Mouse (Mus musculus): ENCODE data around the gene Abcb9. TPM values are rescaled to one million over a fixed set of nuclear protein-coding genes. Genes with fewer than 3 reads are reported as not detected.

Abcb9 gene
- total RNA-seq, 2 experiments from 2014 or later = 8.9 to 10.7 TPM

DNA sequence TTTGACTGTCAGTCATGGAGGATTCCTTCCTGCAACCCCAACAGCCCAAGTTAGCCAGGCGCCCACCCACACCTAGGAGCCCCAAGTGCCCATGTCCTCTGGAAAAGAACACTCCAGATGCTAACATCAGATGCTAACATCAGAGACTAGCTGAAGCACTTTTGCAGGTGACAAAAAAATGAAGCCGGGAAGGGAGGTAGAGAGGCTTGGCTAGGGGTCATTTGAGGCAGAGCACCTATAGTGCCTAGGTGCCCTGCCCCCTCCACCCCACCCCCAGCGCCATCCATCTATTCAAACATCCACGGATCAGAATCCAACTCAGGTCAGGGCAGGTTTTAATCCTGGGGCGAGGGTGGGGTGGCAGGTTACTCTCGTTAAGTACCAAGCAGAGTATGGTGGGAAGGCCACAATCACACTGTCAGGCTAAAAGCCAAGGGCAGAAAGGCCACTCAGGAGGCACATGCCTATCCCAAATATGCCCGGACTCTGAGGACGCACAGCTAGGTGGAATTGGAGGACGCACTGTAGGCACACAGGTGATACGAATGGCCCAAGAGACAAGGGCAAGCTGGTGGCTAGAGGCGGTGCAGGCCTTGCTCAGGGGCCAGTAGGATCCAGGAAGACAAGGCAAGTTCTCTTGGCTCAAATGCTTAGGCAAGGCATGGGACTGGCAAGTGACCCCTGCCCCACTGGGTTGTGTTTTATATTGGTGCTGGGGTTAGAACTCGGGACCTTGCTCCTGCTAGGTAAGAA, 1.6 kb downstream of the Abcb9 start:
- no peak for DNase-seq

DNA sequence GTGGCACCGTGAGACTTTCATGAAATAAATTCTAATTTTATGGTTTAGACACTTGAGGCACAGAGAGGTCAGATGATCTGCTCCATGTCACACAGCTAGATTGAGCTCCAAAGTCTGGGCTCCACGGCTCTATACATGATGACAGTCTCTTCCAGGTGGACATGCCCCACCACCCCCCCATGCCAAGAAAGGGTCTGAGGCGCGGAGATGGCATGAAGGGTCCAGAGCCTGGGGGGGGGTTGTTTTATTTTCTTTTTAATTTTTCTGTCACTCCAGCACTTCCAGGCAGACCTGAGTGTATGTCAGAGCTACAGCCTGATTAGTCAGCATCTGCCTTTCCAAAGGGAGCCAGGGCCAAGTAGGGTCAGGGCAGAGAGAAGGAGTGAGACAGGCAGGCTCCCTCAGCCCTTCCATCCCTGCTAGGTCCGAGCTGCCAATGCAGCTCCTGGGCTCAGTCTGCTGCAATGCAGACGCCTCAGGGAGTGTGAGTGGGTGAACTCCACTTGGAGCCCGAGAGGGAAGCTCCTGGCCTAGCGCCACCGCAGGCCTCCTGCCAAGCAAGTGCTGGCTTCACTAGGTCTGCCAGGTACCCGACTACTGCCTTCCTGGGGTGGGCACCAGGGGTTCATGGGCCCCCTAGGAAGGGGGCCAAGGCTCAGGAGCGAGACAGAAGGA, 2.3 kb downstream of the Abcb9 start:
- DNase-seq = peak; percentile 65 to 76

DNA sequence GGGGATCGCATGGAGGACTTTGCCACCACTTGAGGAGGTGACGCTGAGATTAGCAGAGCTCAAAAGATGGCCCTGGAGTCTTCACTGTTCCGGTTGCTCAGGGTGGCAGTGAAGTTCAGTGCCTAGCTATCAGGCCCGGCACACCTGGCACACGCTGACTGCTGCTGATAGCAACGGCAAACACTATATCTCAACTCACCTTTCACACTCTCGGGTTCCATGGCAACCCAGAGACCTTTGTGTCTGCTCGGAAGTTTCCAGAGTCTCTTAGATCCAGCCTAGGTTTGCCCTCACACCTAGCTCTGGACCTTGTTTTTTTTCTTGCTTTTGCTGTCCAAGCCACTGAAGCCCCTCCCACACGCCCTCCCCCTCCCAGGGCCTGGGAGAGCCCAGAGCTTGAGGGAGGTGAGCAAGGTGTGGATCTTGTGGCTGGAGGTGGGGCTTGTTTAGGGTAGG, 3.6 kb downstream of the Abcb9 start:
- DNase-seq = no peak

DNA sequence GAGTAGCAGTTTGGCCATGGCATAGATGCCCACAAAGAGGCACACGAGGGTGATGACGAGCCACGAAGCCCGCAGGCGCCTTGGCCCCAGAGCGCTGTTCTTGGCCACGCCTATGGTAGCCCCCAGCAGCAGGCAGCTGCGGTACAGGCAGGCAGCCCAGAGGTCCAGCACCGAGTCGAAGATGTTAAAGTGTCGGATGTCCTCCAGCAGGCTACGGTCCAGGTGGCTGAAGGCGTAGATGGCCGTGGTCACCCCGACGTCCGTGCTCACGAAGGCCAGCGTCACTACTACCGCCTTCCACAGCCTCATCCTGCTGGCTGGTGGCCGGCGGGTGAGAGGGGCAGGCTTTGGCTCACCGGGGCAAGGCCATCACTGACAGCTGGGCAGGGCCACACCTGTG, 5.7 kb downstream of the Abcb9 start:
- no peak for DNase-seq

DNA sequence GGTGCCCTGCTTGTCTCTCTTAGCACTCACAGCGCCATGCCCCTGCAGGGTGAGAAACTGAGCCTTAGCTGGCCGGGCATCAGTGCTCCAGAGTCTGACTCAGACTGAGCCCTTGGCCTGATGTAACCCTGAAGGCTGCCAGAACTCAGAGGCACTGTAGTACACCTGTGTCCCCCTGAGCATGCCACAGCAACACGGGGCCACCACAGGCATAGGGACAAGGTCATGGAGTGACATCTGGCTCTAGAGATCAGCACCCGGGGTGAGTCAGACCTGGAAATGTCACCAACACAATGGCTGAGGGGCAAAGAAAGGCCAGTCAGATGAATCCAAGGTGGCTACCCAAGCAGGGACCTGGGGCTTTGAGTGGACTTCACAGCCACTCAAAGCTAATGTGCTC, 8.7 kb downstream of the Abcb9 start:
- DNase-seq = no peak

DNA sequence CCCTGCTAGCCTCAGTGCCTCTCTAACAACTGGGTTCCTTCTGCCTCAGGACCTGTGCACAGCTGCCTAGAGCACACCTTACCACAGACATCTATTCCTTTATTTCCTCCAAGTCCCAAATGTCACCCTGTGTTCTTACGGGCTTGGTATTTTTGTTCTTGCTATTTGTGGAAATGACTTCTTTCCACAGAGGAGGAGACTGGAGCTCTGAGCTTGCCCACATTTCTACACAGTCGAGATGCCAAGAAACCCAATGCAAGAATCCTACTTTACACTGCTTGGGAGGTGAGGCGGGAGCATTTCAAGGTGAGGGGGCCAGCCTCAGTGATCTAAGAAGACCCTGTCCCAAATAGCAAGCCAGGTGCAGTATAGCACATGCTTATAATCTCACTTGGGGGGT, 10.1 kb downstream of the Abcb9 start:
- DNase-seq = no peak

DNA sequence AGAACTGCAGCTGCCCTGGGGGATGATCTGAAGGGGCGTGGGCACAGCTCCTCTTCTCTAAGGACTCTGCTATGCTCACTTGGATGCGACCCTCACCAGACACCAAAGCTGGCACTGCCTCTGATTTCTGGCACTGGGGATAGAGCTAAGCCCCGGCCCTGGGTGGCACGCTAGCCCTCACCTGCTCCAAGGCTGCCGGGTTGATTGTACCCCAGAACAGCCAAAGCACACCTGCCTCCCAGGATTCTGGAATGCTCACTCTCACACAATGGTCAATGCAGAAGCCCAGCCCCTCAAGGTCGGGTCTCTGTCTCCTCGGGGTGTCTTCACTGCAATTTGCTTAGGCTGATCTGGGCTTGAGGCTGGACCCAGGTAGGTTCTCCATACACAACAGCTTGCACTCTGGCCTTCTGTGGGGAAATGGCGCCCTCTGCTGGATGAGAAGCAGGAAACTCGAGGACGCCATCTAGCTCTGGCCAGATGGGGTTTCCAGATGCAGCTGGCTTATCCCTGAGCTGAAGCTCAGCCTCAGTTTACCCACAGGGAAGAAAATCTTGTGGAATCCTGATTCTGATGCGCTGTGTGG, 10.9 kb downstream of the Abcb9 start:
- DNase-seq = peak; percentile 85 to 94

DNA sequence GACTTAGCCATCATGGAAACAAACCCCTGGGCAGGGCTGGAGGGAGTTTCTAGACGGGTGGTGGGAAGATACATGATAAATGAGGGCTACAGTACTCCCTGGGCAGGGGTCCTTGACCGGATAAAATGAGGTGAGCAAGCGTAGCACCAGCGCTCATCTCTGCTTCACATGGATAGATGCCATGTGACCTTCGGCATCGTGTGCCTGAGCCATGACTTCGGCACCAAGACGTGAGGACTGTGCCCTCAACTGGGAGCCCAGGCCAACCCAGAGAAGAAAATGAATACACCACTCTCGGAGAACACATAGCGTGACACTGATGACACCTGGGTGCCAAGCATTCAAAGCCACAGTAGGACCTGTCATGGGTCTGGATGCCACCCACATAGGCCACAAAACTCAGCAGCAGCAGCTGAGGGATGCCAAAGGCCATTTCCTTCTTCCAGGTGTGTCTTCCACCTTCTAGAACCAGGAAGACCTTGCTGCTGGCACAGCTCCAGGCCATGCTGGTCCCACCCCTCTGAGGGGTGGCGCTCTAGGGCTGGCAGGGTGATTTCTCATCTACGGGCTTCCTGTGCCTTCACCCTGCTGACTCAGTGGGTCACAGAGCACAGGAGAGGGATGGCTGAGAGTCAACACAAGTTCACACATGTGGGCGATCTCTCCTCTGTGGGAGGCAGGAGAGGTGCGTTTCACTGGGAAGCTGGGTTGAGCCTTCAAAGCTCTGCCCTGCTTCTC, 11.6 kb downstream of the Abcb9 start:
- DNase-seq = no peak

DNA sequence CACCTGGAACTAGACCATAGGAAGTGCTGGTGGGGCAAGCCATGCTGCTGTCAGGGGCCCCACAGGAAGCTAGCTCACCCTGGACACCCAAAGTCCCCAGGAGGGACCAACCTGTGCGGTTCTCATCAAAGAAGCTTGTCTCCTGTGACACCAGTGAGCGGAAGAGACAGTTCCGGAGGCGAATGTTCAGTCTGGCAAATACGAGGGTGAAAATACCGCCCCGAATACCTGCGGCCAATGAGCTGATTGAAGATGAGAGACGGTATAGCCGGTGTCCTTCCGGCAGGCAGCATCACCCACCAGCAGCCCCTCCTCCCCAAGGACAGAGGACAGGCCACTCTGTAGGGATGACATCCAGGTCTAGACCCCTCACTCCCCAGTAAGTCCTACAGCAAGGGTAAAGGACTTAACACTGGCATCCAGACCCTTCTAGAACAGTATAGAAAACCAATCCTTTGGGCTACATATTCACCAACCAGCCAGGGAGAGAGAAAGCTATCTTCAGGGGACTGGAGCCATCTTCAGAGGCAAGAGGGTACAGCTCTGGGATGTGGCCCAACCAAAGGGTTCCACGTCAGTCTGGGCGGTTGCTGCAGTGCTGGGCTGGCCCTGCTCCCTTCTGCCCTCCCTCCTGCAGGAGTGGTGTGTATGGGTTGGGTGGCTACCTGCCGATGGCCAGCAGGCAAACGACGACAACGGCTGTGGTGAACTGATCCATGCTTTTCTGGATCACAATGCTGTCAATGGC, 12.5 kb downstream of the Abcb9 start:
- no peak for DNase-seq

DNA sequence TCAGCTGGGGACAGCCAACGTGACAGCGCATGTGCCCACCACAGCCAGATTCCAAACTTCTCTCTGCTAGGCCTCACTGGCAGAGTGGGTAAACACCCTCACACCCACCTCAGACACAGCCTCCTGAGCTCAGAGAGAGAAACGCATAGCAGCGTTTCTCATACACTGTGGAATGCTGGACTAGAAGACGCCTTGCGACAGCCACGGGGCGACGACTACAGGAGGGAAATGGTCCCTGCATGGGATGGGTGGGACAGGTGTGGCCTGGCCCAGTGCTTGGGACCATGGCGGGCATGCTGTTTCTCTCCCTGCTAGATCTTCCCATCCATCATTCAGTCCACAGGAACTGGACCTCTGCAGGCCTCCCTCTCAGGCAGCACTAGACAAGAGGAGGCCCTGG, 13.2 kb downstream of the Abcb9 start:
- DNase-seq = no peak

DNA sequence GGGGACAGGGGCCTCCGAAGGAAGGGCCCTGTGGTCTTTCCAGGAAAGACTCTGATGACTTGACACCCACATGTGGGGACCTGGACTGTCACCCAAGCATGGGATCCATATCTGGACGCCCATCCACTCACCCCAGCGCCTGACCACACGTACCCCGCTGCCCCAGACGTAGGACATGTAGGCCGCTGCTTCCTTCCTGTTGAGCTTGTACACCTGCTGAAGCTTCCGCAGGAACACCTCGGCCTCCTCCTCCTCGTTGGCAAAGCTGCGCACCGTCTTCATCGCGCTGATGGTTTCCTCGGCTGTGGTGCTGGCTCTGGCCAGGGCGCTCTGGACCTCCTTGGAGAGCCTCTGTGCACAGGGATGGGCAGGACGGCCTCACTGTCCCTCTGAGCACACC, 15.7 kb downstream of the Abcb9 start:
- DNase-seq = no peak

DNA sequence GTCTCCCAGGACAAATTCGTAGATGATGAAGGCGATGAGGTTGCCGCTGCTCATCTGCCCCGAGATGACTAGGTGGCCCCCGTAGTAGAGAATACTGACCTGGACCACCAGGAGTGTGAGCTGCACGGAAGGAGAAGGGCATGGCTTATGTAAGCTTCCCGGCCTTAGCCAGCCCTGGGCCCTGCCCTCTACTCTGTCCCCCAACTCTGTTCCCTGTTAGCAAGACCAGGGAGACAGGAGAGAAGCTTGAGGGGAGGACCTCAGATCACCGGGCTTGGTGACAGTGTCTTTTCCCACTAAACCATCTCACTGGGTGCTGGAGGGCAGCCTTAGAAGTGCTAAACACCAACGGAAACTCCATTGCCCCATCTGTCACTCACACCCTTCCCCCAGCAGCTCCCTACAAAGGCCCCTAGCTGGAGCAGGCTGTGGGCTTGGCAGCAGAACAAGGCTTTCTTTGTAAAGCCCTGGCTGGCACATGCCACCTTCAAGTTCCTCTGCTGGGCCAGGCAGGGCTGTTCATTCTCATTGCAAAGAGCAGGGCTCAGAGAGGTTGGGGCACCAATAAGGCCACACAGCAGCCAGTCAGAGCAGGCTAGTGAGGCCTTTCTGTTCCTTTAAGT, 16.7 kb downstream of the Abcb9 start:
- no peak for DNase-seq

DNA sequence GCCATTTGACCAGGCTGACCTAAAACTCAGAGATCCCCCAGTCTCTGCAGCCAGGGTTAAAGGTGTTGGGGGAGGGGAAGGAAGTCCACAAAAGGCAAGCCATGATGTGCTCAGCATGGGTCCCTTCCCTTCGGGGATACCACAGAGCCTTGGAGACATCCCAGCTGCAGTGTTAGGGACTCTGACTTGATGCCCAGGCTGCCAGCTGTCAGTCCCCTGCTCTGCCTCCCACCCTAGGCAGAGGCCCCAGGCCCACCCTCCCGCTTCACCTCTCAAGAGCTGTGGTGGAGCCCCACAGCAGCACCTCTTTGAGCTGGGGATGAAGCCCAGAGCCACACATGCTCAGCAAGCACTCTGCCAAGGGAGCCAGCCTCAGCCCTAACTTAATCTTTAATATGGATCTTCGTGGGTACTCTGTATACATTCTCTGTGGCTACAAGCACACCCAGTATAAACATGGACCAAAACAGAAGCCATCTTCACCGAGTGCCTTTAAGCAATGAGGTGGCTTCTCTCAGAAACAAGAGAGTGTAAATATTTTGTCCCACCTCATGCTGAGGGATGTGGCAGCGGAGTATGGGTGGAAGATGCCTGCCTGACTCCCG, 17.6 kb downstream of the Abcb9 start:
- no peak for DNase-seq

DNA sequence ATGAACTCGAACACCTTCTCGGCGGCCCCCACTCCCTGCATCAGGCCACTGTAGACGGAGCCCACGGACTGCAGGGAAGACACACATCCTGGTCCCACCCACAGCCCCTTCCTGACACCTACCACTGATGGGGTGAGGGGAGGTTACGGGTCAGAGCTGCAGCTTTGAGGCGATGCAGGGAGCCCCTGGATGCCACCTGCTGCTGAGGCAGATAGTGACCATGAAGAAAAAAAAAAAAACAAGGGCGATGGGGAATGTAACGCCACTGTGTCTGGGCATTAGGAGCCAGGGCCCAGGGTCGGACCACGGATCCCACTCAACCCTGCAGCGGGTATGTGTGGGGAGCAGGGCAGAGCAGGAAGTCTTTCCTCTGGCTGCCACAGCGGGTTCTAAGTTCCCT, 18.4 kb downstream of the Abcb9 start:
- no peak for DNase-seq

DNA sequence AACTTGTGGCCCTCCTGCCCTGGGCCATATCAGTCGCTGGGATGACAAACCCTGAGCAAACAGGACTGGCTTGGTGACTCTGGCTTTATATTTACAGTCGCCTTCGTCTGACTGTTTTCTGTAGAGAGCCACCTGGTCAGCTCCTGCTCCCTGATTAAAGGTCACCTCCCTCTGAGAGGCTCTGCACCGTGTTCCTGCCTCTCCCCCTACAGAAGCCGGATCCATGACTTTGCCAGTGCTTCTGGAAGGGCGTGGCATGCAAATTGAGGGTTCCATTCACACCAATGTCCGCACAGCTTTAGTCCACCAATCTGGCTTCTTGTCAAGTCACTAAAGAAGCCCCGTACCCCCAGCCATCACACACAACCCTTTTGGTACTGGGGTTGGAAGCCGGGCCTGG, 19.0 kb downstream of the Abcb9 start:
- no peak for DNase-seq

DNA sequence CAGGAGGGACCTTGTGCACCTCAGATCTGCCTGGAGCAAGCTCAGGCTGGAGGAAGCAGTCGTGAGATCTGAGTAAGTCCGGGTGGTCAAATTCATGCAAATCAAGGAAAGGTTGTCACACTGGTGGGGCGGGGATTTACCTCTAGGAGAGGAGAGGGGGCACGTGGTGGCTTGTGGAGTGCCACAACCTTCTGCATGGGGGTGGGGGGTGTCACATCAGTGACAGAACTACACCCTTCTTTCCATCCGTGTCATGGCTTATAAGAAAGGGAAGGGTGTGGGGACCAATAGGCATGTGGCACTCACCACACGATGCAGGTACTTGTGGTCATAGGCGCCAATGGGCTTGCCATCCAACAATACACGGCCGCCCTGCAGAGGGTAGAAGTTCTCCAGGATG, 19.9 kb downstream of the Abcb9 start:
- no peak for DNase-seq

DNA sequence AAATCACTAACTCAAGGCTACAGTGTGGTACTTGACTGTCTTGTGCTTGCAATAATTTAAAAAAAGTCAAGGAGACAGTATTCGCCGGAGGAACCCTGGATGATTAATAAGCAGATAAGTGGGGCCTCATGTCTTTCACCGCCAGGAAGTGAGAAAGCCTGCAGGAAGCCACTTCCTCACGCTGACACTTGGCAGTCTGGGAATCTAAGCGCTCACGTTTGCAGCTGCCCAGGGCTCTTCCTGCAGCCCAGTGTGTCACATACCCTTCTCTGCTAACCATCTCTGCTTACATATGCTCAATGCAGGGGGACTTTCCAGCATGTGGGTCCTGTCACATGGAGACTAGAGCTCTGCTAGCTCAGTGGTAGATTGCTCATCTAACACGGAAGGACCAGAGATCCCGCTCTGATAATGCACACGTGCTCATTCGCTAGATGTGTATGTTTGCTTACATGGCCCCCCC, 20.7 kb downstream of the Abcb9 start:
- peak in 1 of 2 experiments; percentile 45 for DNase-seq

DNA sequence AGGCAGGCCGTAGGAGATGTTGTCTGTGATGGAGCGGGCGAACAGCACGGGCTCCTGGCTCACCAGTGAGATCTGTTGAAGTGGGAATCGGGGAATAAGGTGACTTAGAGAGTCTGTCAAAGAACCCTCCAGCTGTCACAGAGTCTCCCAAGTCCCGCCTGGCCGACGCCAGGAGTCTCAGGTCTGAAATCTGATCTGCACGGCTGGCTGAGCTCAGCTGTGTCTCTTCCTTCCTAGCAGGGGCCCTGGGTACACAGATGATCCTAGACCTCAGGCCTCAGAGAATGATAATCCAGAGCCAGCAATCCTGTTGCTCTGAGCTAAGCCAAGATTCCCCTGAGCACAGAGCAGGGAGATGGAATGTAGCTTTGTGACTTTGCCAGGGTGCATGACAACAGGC, 21.9 kb downstream of the Abcb9 start:
- DNase-seq = no peak

DNA sequence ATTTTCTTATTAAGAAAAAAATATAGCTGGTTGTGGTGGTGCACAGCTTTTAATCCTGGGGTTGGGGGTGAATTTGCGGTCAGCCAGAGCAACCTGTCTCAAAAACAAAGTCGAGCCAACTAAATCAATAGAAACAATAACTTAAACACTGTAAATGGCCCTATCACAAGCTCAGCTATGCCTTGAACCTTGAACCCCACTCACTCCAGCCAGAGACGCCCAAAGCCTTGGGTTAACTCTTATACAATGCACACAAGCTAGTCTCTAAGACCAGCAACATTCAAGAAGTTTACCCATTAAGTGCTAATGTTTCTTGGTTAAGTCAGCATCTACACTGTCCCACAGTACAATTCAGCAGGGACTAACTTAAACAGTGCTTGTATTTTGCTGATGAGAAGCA, 25.9 kb downstream of the Abcb9 start:
- no peak for DNase-seq

DNA sequence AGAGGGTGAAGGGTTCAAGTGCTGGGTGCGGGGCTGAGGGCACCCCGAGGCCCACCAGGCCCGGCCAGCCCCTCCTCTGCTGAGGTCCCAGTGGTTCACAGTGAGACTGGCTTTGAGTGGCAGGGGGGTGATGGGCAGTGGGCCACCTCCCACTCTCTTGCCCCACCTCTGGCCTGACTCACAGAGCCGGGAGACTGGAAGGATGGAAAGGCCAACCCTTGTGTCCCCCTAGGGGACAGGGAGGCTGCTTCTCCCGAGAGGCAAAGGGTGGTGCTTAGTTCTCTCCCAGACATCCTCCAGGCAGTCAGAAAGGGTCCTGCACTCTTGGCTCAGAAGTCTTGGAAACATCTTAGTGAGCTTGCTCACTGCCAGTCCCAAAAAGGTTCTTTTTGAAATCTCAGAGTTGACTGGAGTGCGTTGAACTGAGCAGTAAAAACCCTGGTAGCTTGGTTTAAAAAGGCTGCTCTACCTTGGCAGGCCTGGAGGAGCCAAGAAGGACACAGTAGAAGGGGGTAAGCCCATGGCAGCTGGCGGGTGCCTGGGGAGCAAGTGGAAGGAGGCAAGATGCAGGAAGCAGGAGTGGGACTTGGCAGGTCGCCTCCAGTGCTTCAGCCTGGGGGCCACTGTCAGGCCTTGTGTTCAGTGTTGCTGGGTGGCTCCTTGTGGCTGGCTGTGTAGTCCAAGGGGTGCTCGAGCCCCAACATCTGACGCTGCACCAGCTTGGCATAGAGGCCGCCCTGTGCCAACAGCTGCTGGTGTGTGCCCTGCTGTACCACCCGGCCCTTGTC, 33.4 kb downstream of the Abcb9 start:
- peak; percentile 26 to 51 for DNase-seq
